Mouse (Mus musculus) hindbrain, postnatal 0 days (tissue): ENCODE results near the gene Gm49661. TPM values are rescaled to one million over a fixed set of nuclear protein-coding genes. Genes with fewer than 3 reads are reported as not detected.

Experiments
- ATAC-seq: fragments of 200-750 bp; cut with Nextera tagmentation; 2 replicates; pipeline ENCODE4 v1.8.0; 2017; ENCODE audit warnings: mild to moderate bottlenecking, moderate TSS enrichment, moderate library complexity
- DNase-seq: peaks from one replicate; pipeline ENCODE4 v3.0.0-alpha.2; 2015; ENCODE audit warnings: low spot score
- H3K27ac ChIP-seq: fragments of 300-500 bp; sonication (generic); 2 replicates; pipeline ENCODE4 v1.5.1; 2014; ENCODE audit warnings: mild to moderate bottlenecking
- H3K27me3 ChIP-seq: fragments of 300-500 bp; sonication (generic); 2 replicates; pipeline ENCODE4 v1.6.1; 2014; ENCODE audit warnings: low read length, mixed read lengths; ENCODE audit not compliant: insufficient read depth
- H3K36me3 ChIP-seq: fragments of 300-500 bp; sonication (generic); 2 replicates; pipeline ENCODE4 v1.6.1; 2014; ENCODE audit warnings: low read length, mixed read lengths; ENCODE audit not compliant: insufficient read depth
- H3K4me1 ChIP-seq: fragments of 300-500 bp; sonication (generic); 2 replicates; pipeline ENCODE4 v1.6.1; 2014; ENCODE audit warnings: antibody characterized with exemption, low read length, mixed read lengths; ENCODE audit not compliant: insufficient read depth
- H3K4me2 ChIP-seq: fragments of 300-500 bp; sonication (generic); 2 replicates; pipeline ENCODE4 v1.6.1; 2014; ENCODE audit warnings: low read depth, mild to moderate bottlenecking, low read length, moderate library complexity, mixed read lengths
- H3K4me3 ChIP-seq: fragments of 300-500 bp; sonication (generic); 2 replicates; pipeline ENCODE4 v1.5.1; 2014; ENCODE audit warnings: low read length
- H3K9ac ChIP-seq: fragments of 300-500 bp; sonication (generic); replicated peaks from 2 replicates; pipeline ENCODE4 v1.6.1; 2014; ENCODE audit warnings: mild to moderate bottlenecking, low read length, moderate library complexity, mixed read lengths
- H3K9me3 ChIP-seq: fragments of 300-500 bp; sonication (generic); 2 replicates; pipeline ENCODE4 v1.6.1; 2016; ENCODE audit warnings: low read length, mixed read lengths
- CTCF ChIP-seq: IDR thresholded peaks from 2 replicates; pipeline ENCODE4 v1.5.1; 2016; ENCODE audit warnings: antibody characterized with exemption, control low read depth, low read depth
- WGBS: fragments of 180-500 bp; shearing (Covaris S2); extraction: QIAGEN DNeasy Blood & Tissue Kit; methylation state at CpG from one replicate; pipeline ENCODE4 v1.1.7; 2014; 5-methylcytosine and 5-hydroxymethylcytosine counted together
- polyA plus RNA-seq: library from polyadenylated mRNA; unstranded; fragments of >200 nt; fragmentation: Nextera tagmentation; extraction: Ambion mirVana; gene quantifications from 2 replicates; pipeline ENCODE4 v1.2.1, GENCODE M21; 2015
- total RNA-seq: library from RNA; depleted of rRNA; stranded (reverse); fragments of >200 nt; gene quantifications from 2 replicates; pipeline ENCODE4 v1.2.3, GENCODE M21; 2014

Gm49661 gene
- total and polyA plus RNA-seq, 2 experiments from 2014 or later = not detected

DNA sequence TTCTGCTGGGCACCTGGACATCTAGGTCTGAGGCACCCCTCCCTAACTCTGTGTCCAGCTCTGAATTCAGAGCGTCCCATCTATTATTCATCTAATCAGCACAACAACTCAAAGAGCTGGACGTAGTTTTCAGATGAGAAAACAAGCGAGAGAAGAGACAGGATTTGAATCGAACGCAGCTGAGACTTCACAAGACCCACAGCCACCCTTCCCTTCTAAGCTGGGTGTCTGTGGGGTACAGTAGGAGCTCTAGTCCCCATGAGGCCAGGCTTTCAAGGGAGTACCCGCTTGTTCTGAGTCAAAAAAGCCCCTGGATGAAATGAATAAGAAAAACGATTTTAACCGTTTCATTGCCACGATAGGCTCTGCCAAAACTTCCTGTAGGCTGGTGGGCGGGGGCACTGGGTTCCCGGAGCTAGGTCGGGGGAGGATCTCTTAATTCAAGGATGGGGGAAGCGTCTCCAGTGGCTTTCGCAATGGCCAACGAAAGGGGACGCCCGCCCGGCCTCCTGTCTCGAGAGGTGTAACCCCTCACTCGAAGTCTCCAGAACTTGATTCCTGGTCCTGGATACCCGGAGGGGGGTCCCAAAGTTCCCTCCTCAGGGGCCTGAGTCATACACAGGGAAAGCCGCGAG, 15.9 kb upstream of the Gm49661 start:
- Histone ChIP-seq H3K36me3 (no peaks in the 10 kb centered on the region), H3K9ac (peak overlapping the region; percentile 52), H3K9me3 (no peaks in the 10 kb centered on the region), H3K27me3 (no peaks in the 10 kb centered on the region), H3K27ac (peak overlapping the region; percentile 75), H3K4me2 (peak overlapping the region; percentile 99), H3K4me3 (peak overlapping the region; percentile 51), H3K4me1 (peaks cover 21% of the 10 kb centered on the region)
- DNase-seq (no peak), ATAC-seq (no peak)
- TF ChIP-seq CTCF = no peak
- WGBS = 1% methylated on average over 23 of the region's 23 CpGs

DNA sequence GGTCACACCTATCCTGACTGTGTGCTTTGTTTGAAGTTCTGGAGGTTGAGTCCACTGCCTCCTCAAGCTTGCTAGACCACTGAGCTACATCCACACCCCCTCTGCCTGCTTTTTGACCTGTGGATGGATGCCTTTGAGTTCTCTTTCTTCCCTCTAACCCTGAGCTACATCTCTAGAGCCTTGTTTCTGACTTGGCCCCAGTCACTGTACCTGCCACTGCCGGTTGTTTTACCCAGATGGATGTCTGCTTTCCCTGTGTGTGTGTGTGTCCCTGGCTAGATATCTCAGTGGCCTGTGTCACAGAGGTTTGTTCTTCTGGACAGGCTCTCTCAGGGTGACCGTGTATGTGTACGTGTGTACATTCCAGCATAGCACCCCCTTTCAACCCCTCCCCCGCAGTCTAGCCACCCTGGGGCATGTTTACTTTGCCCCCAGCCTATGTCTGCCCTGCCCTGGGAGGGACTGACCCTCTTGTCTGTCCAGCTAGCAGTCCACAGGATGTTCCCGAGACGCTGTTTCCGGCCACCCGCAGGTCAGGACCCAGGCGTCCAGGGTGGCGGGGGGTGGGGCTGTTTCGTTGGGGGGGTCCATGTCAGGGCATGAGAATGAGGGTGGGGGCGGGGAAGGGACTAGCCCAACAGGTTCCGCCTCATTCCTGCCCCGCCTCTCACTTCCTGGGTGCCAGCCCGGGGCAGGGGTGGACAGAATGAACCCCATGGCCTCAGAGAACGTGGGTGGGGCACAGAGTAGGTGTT, 15.2 kb upstream of the Gm49661 start:
- no peaks in the 10 kb centered on the region for H3K27me3 ChIP-seq
- H3K9ac ChIP-seq = peak overlapping the region; percentile 52
- peak overlapping the region; percentile 75; the same call in 1 of the 2 replicates for H3K27ac ChIP-seq
- ATAC-seq (no peak), DNase-seq (no peak)
- no peaks in the 10 kb centered on the region for H3K36me3 ChIP-seq
- no peak for TF ChIP-seq CTCF
- H3K4me1 ChIP-seq = peaks cover 28% of the 10 kb centered on the region
- no peaks in the 10 kb centered on the region for H3K9me3 ChIP-seq
- WGBS = 17% methylated on average over 16 of the region's 16 CpGs
- H3K4me3 ChIP-seq = peak overlapping the region; percentile 51; the same call in 1 of the 2 replicates
- H3K4me2 ChIP-seq = peak overlapping the region; percentile 99

DNA sequence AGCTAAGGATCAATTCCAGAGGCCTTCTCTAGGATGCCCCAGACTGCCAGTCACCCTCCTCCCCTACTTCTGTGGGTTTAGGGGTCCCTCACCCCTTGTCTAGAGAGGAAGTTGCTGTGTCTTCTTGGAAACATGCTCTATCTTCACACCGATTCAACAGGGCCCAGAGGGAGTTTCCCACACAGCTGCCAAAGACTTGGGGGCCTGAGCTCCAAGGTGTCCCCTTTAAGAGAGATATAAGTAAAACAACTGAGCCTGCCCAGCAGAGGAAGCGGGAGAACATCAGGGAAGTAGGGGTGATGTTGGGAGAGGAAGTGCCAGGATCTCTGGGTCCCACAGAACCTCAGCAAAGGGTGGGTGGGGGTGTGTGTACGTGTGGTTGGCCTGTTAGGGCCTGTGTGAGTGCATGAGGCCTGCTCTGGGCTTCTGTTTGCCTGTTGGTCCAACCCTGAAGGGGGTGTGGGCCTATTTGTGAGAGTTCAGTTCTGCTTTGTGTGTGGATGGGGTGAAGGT, 13.3 kb upstream of the Gm49661 start:
- DNase-seq = no peak
- no peak overlapping the region for H3K4me2 ChIP-seq
- WGBS = 77% methylated on average over 3 of the region's 3 CpGs
- ATAC-seq = no peak
- H3K27me3 ChIP-seq = no peaks in the 10 kb centered on the region
- H3K27ac ChIP-seq = no peak overlapping the region
- H3K9me3 ChIP-seq = no peaks in the 10 kb centered on the region
- TF ChIP-seq CTCF = no peak
- no peak overlapping the region for H3K9ac ChIP-seq
- H3K4me3 ChIP-seq = no peak overlapping the region
- no peaks in the 10 kb centered on the region for H3K36me3 ChIP-seq
- peaks cover 40% of the 10 kb centered on the region for H3K4me1 ChIP-seq

DNA sequence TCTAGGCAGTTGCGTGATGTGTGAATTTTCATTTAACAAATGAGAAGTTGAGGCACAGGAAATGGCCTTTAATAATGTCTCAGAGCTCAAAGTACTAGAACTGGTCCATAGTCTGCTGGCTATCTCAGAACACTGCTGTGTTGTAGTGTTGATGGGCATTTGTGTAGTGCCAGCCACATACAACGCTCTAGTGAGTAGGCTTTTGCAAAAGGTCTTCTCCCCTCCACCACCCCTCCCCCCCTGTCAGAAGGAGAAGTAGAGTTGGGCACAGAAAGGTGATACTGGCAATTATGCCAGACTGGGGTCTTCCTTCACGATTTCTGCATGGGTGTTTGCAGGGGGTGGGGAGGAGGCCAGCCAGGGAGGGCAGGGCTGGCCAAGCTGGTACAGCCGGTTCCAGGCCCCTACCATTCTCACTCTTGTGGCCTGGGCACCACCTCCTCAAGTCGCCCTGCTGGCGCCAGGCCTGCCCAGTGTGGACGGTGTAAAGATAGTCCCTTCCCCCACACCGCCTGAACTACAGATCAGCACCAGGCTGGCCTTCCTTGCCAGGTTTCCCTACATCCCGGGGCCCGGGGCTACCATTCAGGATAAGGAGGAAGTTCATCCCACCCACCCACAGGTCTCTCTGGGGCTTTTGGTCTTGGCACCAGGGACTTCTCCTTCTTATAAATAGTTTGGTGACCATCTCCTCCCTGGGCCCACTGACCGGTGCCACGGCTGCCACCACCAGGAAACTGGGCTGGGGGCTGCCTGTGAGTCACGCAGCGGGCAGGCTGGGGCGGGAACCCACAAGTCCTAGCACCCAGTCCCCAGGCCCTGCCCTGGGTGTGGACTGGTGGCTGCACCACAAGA, 12.6 kb upstream of the Gm49661 start:
- no peak overlapping the region for H3K27ac ChIP-seq
- H3K9ac ChIP-seq = no peak overlapping the region
- peaks cover 40% of the 10 kb centered on the region for H3K4me1 ChIP-seq
- H3K4me2 ChIP-seq = no peak overlapping the region
- H3K27me3 ChIP-seq = no peaks in the 10 kb centered on the region
- WGBS = 77% methylated on average over 15 of the region's 15 CpGs
- no peaks in the 10 kb centered on the region for H3K9me3 ChIP-seq
- ATAC-seq (no peak), DNase-seq (no peak)
- no peak overlapping the region for H3K4me3 ChIP-seq
- TF ChIP-seq CTCF = no peak
- H3K36me3 ChIP-seq = no peaks in the 10 kb centered on the region

DNA sequence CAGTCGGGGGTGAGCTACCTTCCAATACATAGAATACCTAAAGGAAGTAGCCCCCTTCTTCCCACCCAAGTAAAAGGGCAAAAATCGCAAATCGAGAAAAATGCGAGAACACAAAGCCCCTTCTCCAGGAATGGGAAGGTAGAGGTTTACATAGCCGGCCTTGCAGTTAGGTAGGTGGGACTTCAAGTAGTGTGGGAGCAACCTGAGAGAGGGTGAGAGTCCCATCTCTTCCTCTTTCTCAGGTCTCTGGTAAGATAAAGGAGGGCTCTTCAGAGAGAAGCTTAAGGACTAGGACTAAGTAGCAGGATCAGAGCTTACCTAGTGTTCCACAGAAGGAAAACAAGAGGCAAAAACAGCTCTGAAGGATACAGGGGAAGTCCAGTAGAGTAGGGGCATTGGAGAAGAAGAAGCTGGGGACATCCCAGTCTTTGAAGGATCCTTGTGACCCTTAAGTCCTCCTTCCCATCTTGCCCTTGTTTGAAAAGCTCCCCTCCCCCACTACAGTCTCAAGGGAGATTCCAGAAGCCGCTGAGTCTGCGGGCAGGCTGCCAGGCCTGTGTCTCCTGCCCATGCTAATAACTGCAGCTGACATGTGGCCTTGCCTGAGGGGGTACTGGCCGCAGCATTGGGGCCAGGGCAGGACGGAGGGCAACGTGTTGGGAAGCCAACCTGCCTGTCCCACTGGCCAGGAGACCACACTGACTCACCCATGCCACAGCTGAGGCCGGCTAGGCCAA, 11.6 kb upstream of the Gm49661 start:
- no peak for ATAC-seq
- H3K9me3 ChIP-seq = no peaks in the 10 kb centered on the region
- no peaks in the 10 kb centered on the region for H3K36me3 ChIP-seq
- peak overlapping the region; percentile 43; the same call in 1 of the 2 replicates for H3K9ac ChIP-seq
- no peaks in the 10 kb centered on the region for H3K27me3 ChIP-seq
- no peak for TF ChIP-seq CTCF
- peaks cover 45% of the 10 kb centered on the region for H3K4me1 ChIP-seq
- 28% methylated on average over 11 of the region's 11 CpGs for WGBS
- DNase-seq = peak; percentile 68
- peak overlapping the region; percentile 98; the same call in 1 of the 2 replicates for H3K4me2 ChIP-seq
- H3K4me3 ChIP-seq = no peak overlapping the region
- H3K27ac ChIP-seq = peak overlapping the region; percentile 48; the same call in 1 of the 2 replicates
